Mouse (Mus musculus): Measurements from ENCODE around the gene Elmsan1. TPM values are rescaled to one million over a fixed set of nuclear protein-coding genes. Genes with fewer than 3 reads are reported as not detected.
A peak's percentile ranks its signal among the peaks of the same experiment; 100 is the strongest.

Elmsan1 gene
- total RNA-seq, 1 experiment = 9.6 TPM

- H3K9ac ChIP-seq (ENCODE audit: insufficient read depth, low read depth, low read length, poor library complexity, severe bottlenecking) = no peak overlapping the region
- H3K4me1 ChIP-seq (ENCODE audit: control insufficient read depth in 2 of 2, insufficient read depth in 2 of 2, low read length in 2 of 2, poor library complexity in 1 of 2) = peaks cover 16 to 37% of the 10 kb centered on the region in 2 experiments
- H3K4me3 ChIP-seq (ENCODE audit: insufficient read depth in 1 of 2, low read depth in 1 of 2, low read length in 2 of 2, poor library complexity in 1 of 2, severe bottlenecking in 1 of 2) = peak overlapping the region; percentile 11 to 12; a peak in 2 of 4 replicates
- in situ Hi-C loops (cut with MboI; ENCODE audit: low sequenced_read_pairs in 2 of 2, unreplicated experiment in 2 of 2) = no loop called here
- TF ChIP-seq ZNF384 (IDR thresholded peaks at IDR 0.05; ENCODE audit: low read depth, low read length) (no peak), CHD2 (IDR thresholded peaks at IDR 0.05; ENCODE audit: low read depth, low read length) (no peak)
- H3K9me3 ChIP-seq (ENCODE audit: control insufficient read depth, insufficient read depth, low read depth, low read length) = no peaks in the 10 kb centered on the region
- H3K27ac ChIP-seq (ENCODE audit: insufficient read depth, low read depth, low read length, poor library complexity, severe bottlenecking) = no peak overlapping the region
- peaks cover 25% of the 10 kb centered on the region; the same call in 1 of the 2 replicates for H3K36me3 ChIP-seq (ENCODE audit: control insufficient read depth, insufficient read depth, low read length, poor library complexity, severe bottlenecking)
- DNase-seq (ENCODE audit: low read depth, low spot score) = no peak
These were observed 45.8 kb downstream of the Elmsan1 start for GRCm38 (mm10) chr12:84172862-84173261.

GRCm38 (mm10) chr12:84172216-84172615 is 46.5 kb downstream of the Elmsan1 start:
- Histone ChIP-seq H3K9me3 (ENCODE audit: control insufficient read depth, insufficient read depth, low read depth, low read length) (no peaks in the 10 kb centered on the region), H3K36me3 (ENCODE audit: control insufficient read depth, insufficient read depth, low read length, poor library complexity, severe bottlenecking) (peaks cover 25% of the 10 kb centered on the region; the same call in 1 of the 2 replicates), H3K4me1 (ENCODE audit: control insufficient read depth in 2 of 2, insufficient read depth in 2 of 2, low read length in 2 of 2, poor library complexity in 1 of 2) (peaks cover 11 to 35% of the 10 kb centered on the region in 2 experiments), H3K4me3 (ENCODE audit: insufficient read depth in 1 of 2, low read depth in 1 of 2, low read length in 2 of 2, poor library complexity in 1 of 2, severe bottlenecking in 1 of 2) (no peak overlapping the region), H3K27ac (ENCODE audit: insufficient read depth, low read depth, low read length, poor library complexity, severe bottlenecking) (no peak overlapping the region), H3K9ac (ENCODE audit: insufficient read depth, low read depth, low read length, poor library complexity, severe bottlenecking) (no peak overlapping the region)
- TF ChIP-seq ZC3H11A (IDR thresholded peaks at IDR 0.05; ENCODE audit: borderline replicate concordance, low read depth, low read length) = no peak
- no peak for TF ChIP-seq HCFC1 (IDR thresholded peaks at IDR 0.05; ENCODE audit: borderline replicate concordance, insufficient read depth, low read length)
- TF ChIP-seq CHD2 (IDR thresholded peaks at IDR 0.05; ENCODE audit: low read depth, low read length) = no peak
- no peak for TF ChIP-seq ZNF384 (IDR thresholded peaks at IDR 0.05; ENCODE audit: low read depth, low read length)
- TF ChIP-seq MAFK (IDR thresholded peaks at IDR 0.05; ENCODE audit: insufficient read depth, low read depth, low read length) = no peak
- in situ Hi-C loops (cut with MboI; ENCODE audit: low sequenced_read_pairs in 2 of 2, unreplicated experiment in 2 of 2) = no loop called here
- no peak for DNase-seq (ENCODE audit: low read depth, low spot score)

- Histone ChIP-seq H3K27ac (ENCODE audit: insufficient read depth, low read depth, low read length, poor library complexity, severe bottlenecking) (no peak overlapping the region), H3K36me3 (ENCODE audit: control insufficient read depth, insufficient read depth, low read length, poor library complexity, severe bottlenecking) (peaks cover 25% of the 10 kb centered on the region; the same call in 1 of the 2 replicates), H3K4me3 (ENCODE audit: insufficient read depth in 1 of 2, low read depth in 1 of 2, low read length in 2 of 2, poor library complexity in 1 of 2, severe bottlenecking in 1 of 2) (no peak overlapping the region), H3K9ac (ENCODE audit: insufficient read depth, low read depth, low read length, poor library complexity, severe bottlenecking) (no peak overlapping the region), H3K4me1 (ENCODE audit: control insufficient read depth in 2 of 2, insufficient read depth in 2 of 2, low read length in 2 of 2, poor library complexity in 1 of 2) (peaks cover 8 to 28% of the 10 kb centered on the region in 2 experiments), H3K9me3 (ENCODE audit: control insufficient read depth, insufficient read depth, low read depth, low read length) (no peaks in the 10 kb centered on the region)
- DNase-seq (ENCODE audit: low read depth, low spot score) = no peak
- no peak for TF ChIP-seq MAFK (IDR thresholded peaks at IDR 0.05; ENCODE audit: insufficient read depth, low read depth, low read length)
- no peak for TF ChIP-seq HCFC1 (IDR thresholded peaks at IDR 0.05; ENCODE audit: borderline replicate concordance, insufficient read depth, low read length)
- no peak for TF ChIP-seq ZC3H11A (IDR thresholded peaks at IDR 0.05; ENCODE audit: borderline replicate concordance, low read depth, low read length)
- TF ChIP-seq CHD2 (IDR thresholded peaks at IDR 0.05; ENCODE audit: low read depth, low read length) = no peak
- no peak for TF ChIP-seq ZNF384 (IDR thresholded peaks at IDR 0.05; ENCODE audit: low read depth, low read length)
- in situ Hi-C loops (cut with MboI; ENCODE audit: low sequenced_read_pairs in 2 of 2, unreplicated experiment in 2 of 2) = no loop called here
These were observed 48.1 kb downstream of the Elmsan1 start for GRCm38 (mm10) chr12:84170610-84171009.

GRCm38 (mm10) chr12:84165631-84166373 is 52.9 kb downstream of the Elmsan1 start:
- Histone ChIP-seq H3K4me3 (ENCODE audit: insufficient read depth in 1 of 2, low read depth in 1 of 2, low read length in 2 of 2, poor library complexity in 1 of 2, severe bottlenecking in 1 of 2) (no peak overlapping the region), H3K4me1 (ENCODE audit: control insufficient read depth in 2 of 2, insufficient read depth in 2 of 2, low read length in 2 of 2, poor library complexity in 1 of 2) (peaks cover 2 to 7% of the 10 kb centered on the region in 2 experiments; a peak in 2 of 4 replicates), H3K36me3 (ENCODE audit: control insufficient read depth, insufficient read depth, low read length, poor library complexity, severe bottlenecking) (peaks cover 8% of the 10 kb centered on the region; the same call in 1 of the 2 replicates), H3K9me3 (ENCODE audit: control insufficient read depth, insufficient read depth, low read depth, low read length) (no peaks in the 10 kb centered on the region), H3K9ac (ENCODE audit: insufficient read depth, low read depth, low read length, poor library complexity, severe bottlenecking) (no peak overlapping the region), H3K27ac (ENCODE audit: insufficient read depth, low read depth, low read length, poor library complexity, severe bottlenecking) (no peak overlapping the region)
- DNase-seq (ENCODE audit: low read depth, low spot score) = no peak
- TF ChIP-seq ZNF384 (IDR thresholded peaks at IDR 0.05; ENCODE audit: low read depth, low read length) (no peak), ZC3H11A (IDR thresholded peaks at IDR 0.05; ENCODE audit: borderline replicate concordance, low read depth, low read length) (no peak), CHD2 (IDR thresholded peaks at IDR 0.05; ENCODE audit: low read depth, low read length) (no peak), HCFC1 (IDR thresholded peaks at IDR 0.05; ENCODE audit: borderline replicate concordance, insufficient read depth, low read length) (no peak), MAFK (IDR thresholded peaks at IDR 0.05; ENCODE audit: insufficient read depth, low read depth, low read length) (no peak)
- in situ Hi-C loops (cut with MboI; ENCODE audit: low sequenced_read_pairs in 2 of 2, unreplicated experiment in 2 of 2) = loop anchor here in 1 of 2 experiments (10.0 kb wide), 1 partner anchor 89 kb away; no protein-coding TSS in a partner anchor

All from ES-E14 (cell line).